Mouse (Mus musculus) lung, postnatal 0 days (tissue): ENCODE measurements at regions not wholly inside any gene's neighbourhood (a gene's known extent, or its start where the extent isn't known, plus 50 kb on each side); places are given as distances from the start of the nearest gene placed in this dataset.

Experiments
- ATAC-seq: fragments of 200-750 bp; cut with Nextera tagmentation; 2 replicates; pipeline ENCODE4 v1.8.0; 2017; ENCODE audit warnings: moderate library complexity
- DNase-seq: peaks from one replicate; pipeline ENCODE4 v3.0.0-alpha.2; 2016; ENCODE audit warnings: low spot score
- H3K27ac ChIP-seq: fragments of 300-500 bp; sonication (generic); 2 replicates; pipeline ENCODE4 v1.5.1; 2014; ENCODE audit warnings: antibody characterized with exemption, mild to moderate bottlenecking, low read length, mixed read lengths
- H3K27me3 ChIP-seq: fragments of 300-500 bp; sonication (generic); replicated peaks from 2 replicates; pipeline ENCODE4 v1.6.1; 2014; ENCODE audit warnings: low read length, mixed read lengths; ENCODE audit not compliant: insufficient read depth
- H3K36me3 ChIP-seq: fragments of 300-500 bp; sonication (generic); 2 replicates; pipeline ENCODE4 v1.6.1; 2014; ENCODE audit warnings: low read length, mixed read lengths; ENCODE audit not compliant: insufficient read depth
- H3K4me1 ChIP-seq: fragments of 300-500 bp; sonication (generic); 2 replicates; pipeline ENCODE4 v1.6.1; 2014; ENCODE audit warnings: antibody characterized with exemption, low read depth, low read length, mixed read lengths; ENCODE audit not compliant: insufficient read depth
- H3K4me2 ChIP-seq: fragments of 300-500 bp; sonication (generic); replicated peaks from 2 replicates; pipeline ENCODE4 v1.6.1; 2014; ENCODE audit warnings: low read depth, mild to moderate bottlenecking, low read length, moderate library complexity, mixed read lengths
- H3K4me3 ChIP-seq: fragments of 300-500 bp; sonication (generic); 2 replicates; pipeline ENCODE4 v1.5.1; 2014; ENCODE audit warnings: low read depth, low read length
- H3K9ac ChIP-seq: fragments of 300-500 bp; sonication (generic); replicated peaks from 2 replicates; pipeline ENCODE4 v1.6.1; 2014; ENCODE audit warnings: low read depth, mild to moderate bottlenecking
- H3K9me3 ChIP-seq: fragments of 300-500 bp; sonication (generic); 2 replicates; pipeline ENCODE4 v1.6.1; 2016; ENCODE audit warnings: low read length, mixed read lengths
- CTCF ChIP-seq: IDR thresholded peaks from 2 replicates; pipeline ENCODE4 v1.5.1; 2016; ENCODE audit warnings: antibody characterized with exemption, mild to moderate bottlenecking
- EP300 ChIP-seq: IDR thresholded peaks from 2 replicates; pipeline ENCODE4 v1.6.1; 2016; ENCODE audit warnings: antibody characterized with exemption, mild to moderate bottlenecking, control low read depth
- WGBS: fragments of 180-500 bp; shearing (Covaris S2); extraction: QIAGEN DNeasy Blood & Tissue Kit; methylation state at CpG from one replicate; pipeline ENCODE4 v1.1.7; 2014; 5-methylcytosine and 5-hydroxymethylcytosine counted together

GRCm38 (mm10) chr6:22524384-22524783 lies 168.3 kb upstream of the Fam3c start:
- H3K27me3 ChIP-seq, result no peaks in the 10 kb centered on the region
- no peaks in the 10 kb centered on the region for H3K4me1 ChIP-seq
- H3K36me3 ChIP-seq, result no peaks in the 10 kb centered on the region
- no peak overlapping the region for H3K9ac ChIP-seq
- no peak for ATAC-seq
- H3K27ac ChIP-seq, result no peak overlapping the region
- no peak for DNase-seq
- WGBS, result 54% methylated on average over 3 of the region's 3 CpGs
- H3K4me2 ChIP-seq, result no peak overlapping the region
- H3K4me3 ChIP-seq, result no peak overlapping the region
- H3K9me3 ChIP-seq, result no peaks in the 10 kb centered on the region
- TF ChIP-seq EP300 (no peak), CTCF (no peak)

- TF ChIP-seq CTCF, result no peak
- no peak for TF ChIP-seq EP300
- DNase-seq, result no peak
- WGBS, result 62% methylated on average over 9 of the region's 9 CpGs
- H3K4me1 ChIP-seq, result no peaks in the 10 kb centered on the region
- H3K9ac ChIP-seq, result no peak overlapping the region
- H3K9me3 ChIP-seq, result no peaks in the 10 kb centered on the region
- H3K36me3 ChIP-seq, result no peaks in the 10 kb centered on the region
- H3K4me3 ChIP-seq, result no peak overlapping the region
- no peak for ATAC-seq
- H3K4me2 ChIP-seq, result no peak overlapping the region
- H3K27me3 ChIP-seq, result no peaks in the 10 kb centered on the region
- H3K27ac ChIP-seq, result no peak overlapping the region
Observed at GRCm38 (mm10) chr6:22523582-22524234, 167.7 kb upstream of the Fam3c start.

GRCm38 (mm10) chr6:22506871-22507270 lies 150.8 kb upstream of the Fam3c start:
- no peaks in the 10 kb centered on the region for H3K27me3 ChIP-seq
- no peak for TF ChIP-seq EP300
- no peak for TF ChIP-seq CTCF
- H3K4me1 ChIP-seq, result no peaks in the 10 kb centered on the region
- H3K9me3 ChIP-seq, result no peaks in the 10 kb centered on the region
- H3K9ac ChIP-seq, result no peak overlapping the region
- DNase-seq (no peak), ATAC-seq (no peak)
- no peak overlapping the region for H3K4me3 ChIP-seq
- no peaks in the 10 kb centered on the region for H3K36me3 ChIP-seq
- no peak overlapping the region for H3K4me2 ChIP-seq
- WGBS, result 64% methylated on average over 1 of the region's 1 CpGs
- no peak overlapping the region for H3K27ac ChIP-seq

- WGBS, result 54% methylated on average over 9 of the region's 9 CpGs
- Histone ChIP-seq H3K27me3 (no peaks in the 10 kb centered on the region), H3K36me3 (no peaks in the 10 kb centered on the region), H3K27ac (no peak overlapping the region), H3K4me1 (no peaks in the 10 kb centered on the region), H3K9me3 (no peaks in the 10 kb centered on the region), H3K4me3 (no peak overlapping the region), H3K9ac (no peak overlapping the region), H3K4me2 (no peak overlapping the region)
- peak; percentile 46 for DNase-seq
- no peak for TF ChIP-seq EP300
- no peak for TF ChIP-seq CTCF
- ATAC-seq, result peak; percentile 47; the same call in 1 of the 2 replicates
Observed at GRCm38 (mm10) chr6:22497306-22497705, 141.3 kb upstream of the Fam3c start.

GRCm38 (mm10) chr6:22496471-22496870 lies 140.4 kb upstream of the Fam3c start:
- no peak overlapping the region for H3K9ac ChIP-seq
- TF ChIP-seq CTCF, result 0 out of 2 replicates have a peak, but pooled peaks have one; percentile 14
- TF ChIP-seq EP300, result no peak

GRCm38 (mm10) chr6:22493632-22494260 lies 137.7 kb upstream of the Fam3c start:
- H3K4me2 ChIP-seq, result no peak overlapping the region; the same call in 1 of the 2 replicates
- no peak overlapping the region for H3K9ac ChIP-seq
- 0 out of 2 replicates have a peak overlapping the region, but pooled peaks have one; percentile 12 for H3K4me3 ChIP-seq
- H3K36me3 ChIP-seq, result no peaks in the 10 kb centered on the region
- no peaks in the 10 kb centered on the region for H3K4me1 ChIP-seq
- H3K27me3 ChIP-seq, result no peaks in the 10 kb centered on the region
- 33% methylated on average over 11 of the region's 11 CpGs for WGBS
- DNase-seq (peak; percentile 83), ATAC-seq (peak; percentile 68)
- TF ChIP-seq EP300 (no peak), CTCF (peak; percentile 84)
- H3K9me3 ChIP-seq, result no peaks in the 10 kb centered on the region
- H3K27ac ChIP-seq, result no peak overlapping the region

More at GRCm38 (mm10) chr6:22496471-22496870, 140.4 kb upstream of the Fam3c start:
- no peak for DNase-seq
- no peak overlapping the region for H3K27ac ChIP-seq
- ATAC-seq, result no peak
- H3K9me3 ChIP-seq, result no peaks in the 10 kb centered on the region
- WGBS, result 76% methylated on average over 1 of the region's 1 CpGs
- H3K36me3 ChIP-seq, result no peaks in the 10 kb centered on the region
- no peaks in the 10 kb centered on the region for H3K27me3 ChIP-seq
- H3K4me1 ChIP-seq, result no peaks in the 10 kb centered on the region
- H3K4me3 ChIP-seq, result no peak overlapping the region
- no peak overlapping the region for H3K4me2 ChIP-seq
